Mouse (Mus musculus): ENCODE measurements at regions not wholly inside any gene's neighbourhood (a gene's known extent, or its start where the extent isn't known, plus 50 kb on each side); places are given as distances from the start of the nearest gene placed in this dataset.

GRCm38 (mm10) chr4:52043404-52043803 is 395.6 kb upstream of the Smc2 start:
- ATAC-seq (replicated peaks; ENCODE audit: low FRiP score), result no peak
- Histone ChIP-seq H3K9ac (ENCODE audit: low read length) (no peak overlapping the region), H3K4me1 (replicated peaks; ENCODE audit: control insufficient read depth, insufficient read depth, low read length) (no peaks in the 10 kb centered on the region), H3K27ac (ENCODE audit: low read depth, low read length) (no peak overlapping the region), H3K4me2 (ENCODE audit: low read depth, low read length, severe bottlenecking) (no peak overlapping the region), H3K4me3 (ENCODE audit: low read depth, low read length) (no peak overlapping the region), H3K27me3 (ENCODE audit: control insufficient read depth, insufficient read depth, low read length) (no peaks in the 10 kb centered on the region), H3K9me3 (ENCODE audit: control insufficient read depth, low read length) (no peaks in the 10 kb centered on the region), H3K36me3 (ENCODE audit: control insufficient read depth, insufficient read depth, low read length) (no peaks in the 10 kb centered on the region)
- no peak for DNase-seq (ENCODE audit: low spot score)
- WGBS, result 97% methylated on average over 1 of the region's 1 CpGs

DNA sequence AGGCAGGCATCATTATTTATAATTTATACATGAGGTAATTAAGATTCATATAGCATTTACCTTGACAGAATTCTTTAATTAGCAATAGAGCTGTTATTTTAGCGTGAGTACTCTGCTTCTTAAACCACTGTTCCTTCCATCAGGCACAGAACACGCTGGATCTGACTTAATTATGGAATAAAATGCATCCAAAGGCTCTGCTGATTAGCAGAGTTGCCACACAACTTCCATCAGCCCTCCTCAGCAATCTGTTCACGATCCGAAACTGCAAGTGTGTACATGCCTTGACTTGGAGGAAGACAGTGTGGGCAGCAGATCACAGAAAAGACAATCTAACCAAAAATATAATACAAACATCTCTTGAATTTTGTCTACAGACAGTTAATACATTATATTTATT is 388.1 kb upstream of the Smc2 start:
- Histone ChIP-seq H3K27me3 (ENCODE audit: control insufficient read depth, insufficient read depth, low read length) (no peaks in the 10 kb centered on the region), H3K9me3 (ENCODE audit: control insufficient read depth, low read length) (no peaks in the 10 kb centered on the region), H3K9ac (ENCODE audit: low read length) (no peak overlapping the region), H3K4me1 (replicated peaks; ENCODE audit: control insufficient read depth, insufficient read depth, low read length) (no peaks in the 10 kb centered on the region), H3K36me3 (ENCODE audit: control insufficient read depth, insufficient read depth, low read length) (no peaks in the 10 kb centered on the region), H3K27ac (ENCODE audit: low read depth, low read length) (no peak overlapping the region), H3K4me3 (ENCODE audit: low read depth, low read length) (no peak overlapping the region), H3K4me2 (ENCODE audit: low read depth, low read length, severe bottlenecking) (no peak overlapping the region)
- 80% methylated on average over 4 of the region's 4 CpGs for WGBS
- ATAC-seq (replicated peaks; ENCODE audit: low FRiP score) (no peak), DNase-seq (ENCODE audit: low spot score) (no peak)

- Histone ChIP-seq H3K36me3 (ENCODE audit: control insufficient read depth, insufficient read depth, low read length) (no peaks in the 10 kb centered on the region), H3K27me3 (ENCODE audit: control insufficient read depth, insufficient read depth, low read length) (no peaks in the 10 kb centered on the region), H3K27ac (ENCODE audit: low read depth, low read length) (no peak overlapping the region), H3K4me2 (ENCODE audit: low read depth, low read length, severe bottlenecking) (no peak overlapping the region), H3K4me3 (ENCODE audit: low read depth, low read length) (no peak overlapping the region), H3K9me3 (ENCODE audit: control insufficient read depth, low read length) (no peaks in the 10 kb centered on the region), H3K9ac (ENCODE audit: low read length) (no peak overlapping the region), H3K4me1 (replicated peaks; ENCODE audit: control insufficient read depth, insufficient read depth, low read length) (no peaks in the 10 kb centered on the region)
- no peak for ATAC-seq (replicated peaks; ENCODE audit: low FRiP score)
- DNase-seq (ENCODE audit: low spot score), result no peak
These were observed 383.0 kb upstream of the Smc2 start for GRCm38 (mm10) chr4:52056031-52056430.

DNA sequence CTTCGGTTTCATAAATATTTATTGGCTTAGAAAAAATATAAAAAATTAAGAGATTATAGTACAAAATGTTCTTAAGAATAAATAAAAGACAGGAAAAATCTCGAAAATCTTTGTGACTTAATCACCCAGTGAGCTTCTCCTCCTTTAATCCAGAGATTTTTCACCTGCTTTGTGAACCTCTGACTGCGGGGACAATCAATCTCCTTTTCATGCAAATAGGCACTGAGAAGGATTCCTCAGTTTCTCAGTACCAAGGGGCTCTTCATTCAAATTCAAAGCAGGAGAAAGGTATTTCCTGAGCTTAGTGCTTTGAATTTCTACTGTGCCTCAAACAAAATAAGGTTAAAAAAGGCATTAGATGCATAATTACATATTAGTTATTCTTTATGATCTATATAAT is 379.0 kb upstream of the Smc2 start:
- no peak overlapping the region for H3K4me2 ChIP-seq (ENCODE audit: low read depth, low read length, severe bottlenecking)
- no peaks in the 10 kb centered on the region for H3K4me1 ChIP-seq (replicated peaks; ENCODE audit: control insufficient read depth, insufficient read depth, low read length)
- H3K9ac ChIP-seq (ENCODE audit: low read length), result no peak overlapping the region
- H3K36me3 ChIP-seq (ENCODE audit: control insufficient read depth, insufficient read depth, low read length), result no peaks in the 10 kb centered on the region
- DNase-seq (ENCODE audit: low spot score) (no peak), ATAC-seq (replicated peaks; ENCODE audit: low FRiP score) (no peak)
- no peak overlapping the region for H3K4me3 ChIP-seq (ENCODE audit: low read depth, low read length)
- H3K27me3 ChIP-seq (ENCODE audit: control insufficient read depth, insufficient read depth, low read length), result no peaks in the 10 kb centered on the region
- WGBS, result 76% methylated on average over 3 of the region's 3 CpGs
- no peaks in the 10 kb centered on the region for H3K9me3 ChIP-seq (ENCODE audit: control insufficient read depth, low read length)
- H3K27ac ChIP-seq (ENCODE audit: low read depth, low read length), result no peak overlapping the region

- Histone ChIP-seq H3K27me3 (ENCODE audit: control insufficient read depth, insufficient read depth, low read length) (no peaks in the 10 kb centered on the region), H3K4me2 (ENCODE audit: low read depth, low read length, severe bottlenecking) (no peak overlapping the region), H3K27ac (ENCODE audit: low read depth, low read length) (no peak overlapping the region), H3K36me3 (ENCODE audit: control insufficient read depth, insufficient read depth, low read length) (no peaks in the 10 kb centered on the region), H3K4me3 (ENCODE audit: low read depth, low read length) (no peak overlapping the region), H3K4me1 (replicated peaks; ENCODE audit: control insufficient read depth, insufficient read depth, low read length) (no peaks in the 10 kb centered on the region), H3K9ac (ENCODE audit: low read length) (no peak overlapping the region), H3K9me3 (ENCODE audit: control insufficient read depth, low read length) (no peaks in the 10 kb centered on the region)
- ATAC-seq (replicated peaks; ENCODE audit: low FRiP score), result no peak
- no peak for DNase-seq (ENCODE audit: low spot score)
- WGBS, result 77% methylated on average over 3 of the region's 3 CpGs
These were observed 339.9 kb upstream of the Smc2 start for GRCm38 (mm10) chr4:52099187-52099586.

GRCm38 (mm10) chr4:52105887-52106286 is 333.2 kb upstream of the Smc2 start:
- Histone ChIP-seq H3K9me3 (ENCODE audit: control insufficient read depth, low read length) (no peaks in the 10 kb centered on the region), H3K9ac (ENCODE audit: low read length) (no peak overlapping the region), H3K4me2 (ENCODE audit: low read depth, low read length, severe bottlenecking) (no peak overlapping the region), H3K27ac (ENCODE audit: low read depth, low read length) (no peak overlapping the region), H3K27me3 (ENCODE audit: control insufficient read depth, insufficient read depth, low read length) (no peaks in the 10 kb centered on the region), H3K36me3 (ENCODE audit: control insufficient read depth, insufficient read depth, low read length) (no peaks in the 10 kb centered on the region), H3K4me1 (replicated peaks; ENCODE audit: control insufficient read depth, insufficient read depth, low read length) (no peaks in the 10 kb centered on the region), H3K4me3 (ENCODE audit: low read depth, low read length) (no peak overlapping the region)
- WGBS, result 90% methylated on average over 12 of the region's 12 CpGs
- no peak for DNase-seq (ENCODE audit: low spot score)
- ATAC-seq (replicated peaks; ENCODE audit: low FRiP score), result no peak

GRCm38 (mm10) chr4:52117765-52118290 is 321.2 kb upstream of the Smc2 start:
- Histone ChIP-seq H3K4me1 (replicated peaks; ENCODE audit: control insufficient read depth, insufficient read depth, low read length) (no peaks in the 10 kb centered on the region), H3K4me2 (ENCODE audit: low read depth, low read length, severe bottlenecking) (no peak overlapping the region), H3K27ac (ENCODE audit: low read depth, low read length) (no peak overlapping the region), H3K9me3 (ENCODE audit: control insufficient read depth, low read length) (no peaks in the 10 kb centered on the region), H3K4me3 (ENCODE audit: low read depth, low read length) (no peak overlapping the region), H3K36me3 (ENCODE audit: control insufficient read depth, insufficient read depth, low read length) (no peaks in the 10 kb centered on the region), H3K9ac (ENCODE audit: low read length) (no peak overlapping the region), H3K27me3 (ENCODE audit: control insufficient read depth, insufficient read depth, low read length) (no peaks in the 10 kb centered on the region)
- no peak for DNase-seq (ENCODE audit: low spot score)
- ATAC-seq (replicated peaks; ENCODE audit: low FRiP score), result no peak
- 90% methylated on average over 4 of the region's 4 CpGs for WGBS

- DNase-seq (ENCODE audit: low spot score) (no peak), ATAC-seq (replicated peaks; ENCODE audit: low FRiP score) (no peak)
- Histone ChIP-seq H3K36me3 (ENCODE audit: control insufficient read depth, insufficient read depth, low read length) (no peaks in the 10 kb centered on the region), H3K4me2 (ENCODE audit: low read depth, low read length, severe bottlenecking) (no peak overlapping the region), H3K27me3 (ENCODE audit: control insufficient read depth, insufficient read depth, low read length) (no peaks in the 10 kb centered on the region), H3K9ac (ENCODE audit: low read length) (no peak overlapping the region), H3K27ac (ENCODE audit: low read depth, low read length) (no peak overlapping the region), H3K9me3 (ENCODE audit: control insufficient read depth, low read length) (no peaks in the 10 kb centered on the region), H3K4me3 (ENCODE audit: low read depth, low read length) (no peak overlapping the region), H3K4me1 (replicated peaks; ENCODE audit: control insufficient read depth, insufficient read depth, low read length) (no peaks in the 10 kb centered on the region)
- WGBS, result 76% methylated on average over 3 of the region's 3 CpGs
These were observed 320.5 kb upstream of the Smc2 start for GRCm38 (mm10) chr4:52118439-52119072.

GRCm38 (mm10) chr4:52152565-52153164 is 286.4 kb upstream of the Smc2 start:
- 78% methylated on average over 6 of the region's 6 CpGs for WGBS
- no peaks in the 10 kb centered on the region for H3K27me3 ChIP-seq (ENCODE audit: control insufficient read depth, insufficient read depth, low read length)
- H3K9ac ChIP-seq (ENCODE audit: low read length), result no peak overlapping the region
- no peak overlapping the region for H3K27ac ChIP-seq (ENCODE audit: low read depth, low read length)
- no peak for ATAC-seq (replicated peaks; ENCODE audit: low FRiP score)
- no peaks in the 10 kb centered on the region for H3K4me1 ChIP-seq (replicated peaks; ENCODE audit: control insufficient read depth, insufficient read depth, low read length)
- no peak for DNase-seq (ENCODE audit: low spot score)
- no peak overlapping the region for H3K4me3 ChIP-seq (ENCODE audit: low read depth, low read length)
- H3K9me3 ChIP-seq (ENCODE audit: control insufficient read depth, low read length), result no peaks in the 10 kb centered on the region
- no peak overlapping the region for H3K4me2 ChIP-seq (ENCODE audit: low read depth, low read length, severe bottlenecking)
- H3K36me3 ChIP-seq (ENCODE audit: control insufficient read depth, insufficient read depth, low read length), result no peaks in the 10 kb centered on the region

Data from forebrain, embryonic 11.5 days (tissue).